Mouse (Mus musculus) midbrain, embryonic 14.5 days (tissue): Measurements from ENCODE around the gene Plekha1. TPM values are rescaled to one million over a fixed set of nuclear protein-coding genes. Genes with fewer than 3 reads are reported as not detected.

Experiments used
- ATAC-seq: fragments of 200-750 bp; cut with Nextera tagmentation; 2 replicates; pipeline ENCODE4 v1.8.0; 2017; ENCODE audit warnings: moderate number of reproducible peaks, moderate library complexity; ENCODE audit not compliant: low FRiP score, low TSS enrichment
- DNase-seq: peaks from one replicate; pipeline ENCODE4 v3.0.0-alpha.2; 2015
- H3K27ac ChIP-seq: fragments of 300-500 bp; sonication (generic); replicated peaks from 2 replicates; pipeline ENCODE4 v1.5.1; 2014; ENCODE audit warnings: mild to moderate bottlenecking, low read depth, low read length, moderate library complexity
- H3K27me3 ChIP-seq: fragments of 300-500 bp; sonication (generic); 2 replicates; pipeline ENCODE4 v1.6.1; 2014; ENCODE audit warnings: low read length, control low read depth, mixed read lengths; ENCODE audit not compliant: control insufficient read depth, insufficient read depth
- H3K36me3 ChIP-seq: fragments of 300-500 bp; sonication (generic); 2 replicates; pipeline ENCODE4 v1.6.1; 2014; ENCODE audit warnings: low read length, control low read depth; ENCODE audit not compliant: control insufficient read depth, insufficient read depth
- H3K4me1 ChIP-seq: fragments of 300-500 bp; sonication (generic); 2 replicates; pipeline ENCODE4 v1.6.1; 2014; ENCODE audit warnings: mild to moderate bottlenecking, antibody characterized with exemption, low read length, control low read depth; ENCODE audit not compliant: control insufficient read depth, insufficient read depth
- H3K4me2 ChIP-seq: fragments of 300-500 bp; sonication (generic); 2 replicates; pipeline ENCODE4 v1.6.1; 2014; ENCODE audit warnings: mild to moderate bottlenecking, low read length, moderate library complexity
- H3K4me3 ChIP-seq: fragments of 300-500 bp; sonication (generic); replicated peaks from 2 replicates; pipeline ENCODE4 v1.5.1; 2014; ENCODE audit warnings: low read depth, low read length
- H3K9ac ChIP-seq: fragments of 300-500 bp; sonication (generic); replicated peaks from 2 replicates; pipeline ENCODE4 v1.6.1; 2014; ENCODE audit warnings: mild to moderate bottlenecking, low read length, moderate library complexity
- H3K9me3 ChIP-seq: fragments of 300-500 bp; sonication (generic); 2 replicates; pipeline ENCODE4 v1.6.1; 2016; ENCODE audit warnings: low read length, control low read depth, mixed read lengths; ENCODE audit not compliant: control insufficient read depth
- WGBS: fragments of 180-500 bp; shearing (Covaris S2); extraction: QIAGEN DNeasy Blood & Tissue Kit; methylation state at CpG from one replicate; pipeline ENCODE4 v1.1.7; 2014; 5-methylcytosine and 5-hydroxymethylcytosine counted together
- polyA plus RNA-seq: library from polyadenylated mRNA; unstranded; fragments of >200 nt; fragmentation: Nextera tagmentation; extraction: Ambion mirVana; gene quantifications from 2 replicates; pipeline ENCODE4 v1.2.1, GENCODE M21; 2014

Gene Plekha1
- polyA plus RNA-seq, 1 experiment from 2014 or later = 65.1 TPM

DNA sequence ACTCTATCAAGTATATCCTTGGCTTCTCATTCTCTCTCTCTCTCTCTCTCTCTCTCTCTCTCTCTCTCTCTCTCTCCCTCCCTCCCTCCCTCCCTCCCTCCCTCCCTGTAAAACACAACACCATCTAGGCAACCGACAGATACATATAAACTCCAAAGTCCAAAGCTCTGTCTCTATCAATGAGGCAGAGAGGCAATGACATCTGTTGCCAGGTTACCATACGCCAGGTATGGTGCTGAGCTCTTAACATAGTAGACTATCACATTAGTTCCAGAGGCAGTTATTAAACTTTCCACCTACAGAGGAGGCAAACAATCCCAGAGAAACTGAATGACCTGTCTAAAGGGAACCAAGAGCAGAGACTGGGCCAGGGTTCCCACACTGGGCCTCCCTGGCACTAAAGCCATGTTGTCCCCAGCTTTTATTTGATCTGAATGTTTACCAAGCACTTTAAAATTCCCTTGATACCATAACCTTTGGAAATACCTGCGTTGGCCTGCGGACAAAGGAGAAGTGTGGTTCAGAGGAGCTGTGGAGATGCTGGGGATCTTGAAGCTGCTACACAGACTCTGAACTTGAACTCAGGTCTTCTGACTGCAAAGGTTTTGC lies 10.8 kb upstream of the Plekha1 start:
- no peak for DNase-seq
- WGBS = 67% methylated on average over 4 of the region's 4 CpGs
- no peaks in the 10 kb centered on the region for H3K4me1 ChIP-seq
- H3K9me3 ChIP-seq = no peaks in the 10 kb centered on the region
- no peaks in the 10 kb centered on the region; the same call in 1 of the 2 replicates for H3K27me3 ChIP-seq
- no peak overlapping the region for H3K4me2 ChIP-seq
- no peaks in the 10 kb centered on the region for H3K36me3 ChIP-seq
- H3K9ac ChIP-seq = no peak overlapping the region
- H3K27ac ChIP-seq = no peak overlapping the region
- no peak for ATAC-seq
- H3K4me3 ChIP-seq = no peak overlapping the region

DNA sequence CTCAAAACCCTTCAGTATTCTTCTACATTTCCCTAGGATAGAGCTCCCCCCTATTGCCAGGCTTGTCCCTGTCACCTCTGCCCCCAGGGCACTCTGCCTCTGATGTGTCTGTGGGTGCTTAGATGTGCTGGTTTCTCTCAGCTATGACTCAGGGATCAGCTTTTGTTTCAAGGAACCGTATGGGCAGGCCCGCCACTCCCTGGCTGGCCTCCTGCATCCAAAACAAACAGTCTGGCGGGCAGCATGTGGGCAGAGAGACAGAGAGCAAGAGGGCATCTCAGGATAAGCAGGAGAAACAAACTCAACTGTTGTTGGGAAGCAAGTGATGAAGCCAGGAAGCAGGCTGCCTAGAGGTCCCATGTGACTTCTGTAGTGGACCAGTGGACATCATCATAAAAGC lies 9.9 kb upstream of the Plekha1 start:
- WGBS = 35% methylated on average over 3 of the region's 3 CpGs

DNA sequence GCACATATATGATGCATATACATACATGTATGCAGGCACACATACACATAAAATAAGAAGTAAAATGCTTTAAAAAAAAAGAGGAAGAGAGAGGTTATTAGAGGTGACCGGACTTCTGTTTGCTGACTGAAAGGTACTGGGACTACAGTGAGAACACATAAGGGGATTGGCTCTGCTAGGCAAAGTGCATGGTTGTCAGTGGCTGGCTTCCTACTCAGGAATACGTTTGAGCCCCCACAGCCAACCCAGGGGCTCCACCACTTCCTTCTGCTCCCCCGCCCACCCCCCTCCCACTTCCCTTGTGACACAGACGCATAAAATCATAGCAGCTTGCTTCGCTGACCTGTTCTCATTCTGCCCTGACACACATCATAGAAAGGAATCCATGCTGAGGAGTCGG lies 7.6 kb upstream of the Plekha1 start:
- ATAC-seq (no peak), DNase-seq (no peak)
- H3K4me1 ChIP-seq = peaks cover 12% of the 10 kb centered on the region
- no peak overlapping the region for H3K4me3 ChIP-seq
- H3K9ac ChIP-seq = no peak overlapping the region
- H3K27ac ChIP-seq = no peak overlapping the region
- WGBS = 76% methylated on average over 6 of the region's 6 CpGs
- no peaks in the 10 kb centered on the region for H3K9me3 ChIP-seq
- H3K36me3 ChIP-seq = no peaks in the 10 kb centered on the region
- H3K4me2 ChIP-seq = no peak overlapping the region
- no peaks in the 10 kb centered on the region; the same call in 1 of the 2 replicates for H3K27me3 ChIP-seq

More for the DNA sequence above, 9.9 kb upstream of the Plekha1 start:
- Histone ChIP-seq H3K9me3 (no peaks in the 10 kb centered on the region), H3K36me3 (no peaks in the 10 kb centered on the region), H3K27me3 (no peaks in the 10 kb centered on the region; the same call in 1 of the 2 replicates), H3K4me1 (peaks cover 6% of the 10 kb centered on the region), H3K9ac (no peak overlapping the region), H3K4me2 (no peak overlapping the region), H3K4me3 (no peak overlapping the region), H3K27ac (no peak overlapping the region)
- DNase-seq (no peak), ATAC-seq (no peak)

DNA sequence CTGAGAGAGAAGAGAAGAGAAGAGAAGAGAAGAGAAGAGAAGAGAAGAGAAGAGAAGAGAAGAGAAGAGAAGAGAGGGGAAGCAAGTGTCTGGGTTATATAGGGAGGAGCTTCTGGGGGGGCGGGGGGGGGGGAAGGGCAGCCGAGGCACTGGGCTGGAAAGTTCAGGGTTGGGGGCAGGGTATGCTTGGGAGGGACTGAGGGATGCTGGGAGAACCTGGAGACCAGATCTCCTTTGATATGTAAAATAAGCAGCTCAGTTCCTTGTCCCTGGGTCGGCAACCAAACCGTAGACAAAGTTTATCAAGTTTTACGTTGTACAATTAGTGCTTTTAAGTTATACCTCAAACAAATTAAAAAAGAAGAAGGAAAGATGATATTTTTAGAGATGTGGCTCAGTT lies 5.6 kb upstream of the Plekha1 start:
- Histone ChIP-seq H3K27ac (no peak overlapping the region), H3K4me2 (no peak overlapping the region), H3K4me1 (peaks cover 12% of the 10 kb centered on the region), H3K27me3 (no peaks in the 10 kb centered on the region; the same call in 1 of the 2 replicates), H3K9me3 (no peaks in the 10 kb centered on the region), H3K9ac (no peak overlapping the region), H3K36me3 (no peaks in the 10 kb centered on the region), H3K4me3 (no peak overlapping the region)
- ATAC-seq = no peak
- no peak for DNase-seq
- WGBS = 7% methylated on average over 5 of the region's 5 CpGs

DNA sequence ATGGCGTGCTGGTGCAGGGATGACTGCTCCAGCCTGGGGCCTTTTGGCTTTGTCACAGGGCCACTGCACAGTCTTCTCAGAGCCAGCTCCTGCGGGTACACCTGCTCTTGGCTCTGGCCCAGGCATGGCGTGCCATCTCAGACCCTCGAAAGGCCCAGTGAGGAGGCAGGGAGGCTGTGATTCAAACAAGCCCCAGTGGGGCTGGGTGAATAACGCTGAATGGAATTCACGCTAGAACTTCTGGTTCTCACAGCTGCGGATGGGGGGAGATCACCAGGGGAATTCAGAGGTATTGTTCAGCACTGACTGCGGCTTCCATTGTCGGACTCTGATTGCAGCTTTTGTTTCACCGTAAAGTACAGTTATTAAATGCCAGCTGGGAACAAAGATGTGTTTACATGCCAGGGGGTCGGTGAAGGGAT lies 4.8 kb upstream of the Plekha1 start:
- no peaks in the 10 kb centered on the region for H3K36me3 ChIP-seq
- H3K27me3 ChIP-seq = no peaks in the 10 kb centered on the region
- no peak overlapping the region for H3K9ac ChIP-seq
- H3K4me2 ChIP-seq = no peak overlapping the region
- WGBS = 11% methylated on average over 11 of the region's 11 CpGs
- DNase-seq = peak; percentile 64
- H3K4me1 ChIP-seq = peaks cover 12% of the 10 kb centered on the region
- H3K9me3 ChIP-seq = no peaks in the 10 kb centered on the region
- H3K27ac ChIP-seq = 0 out of 2 replicates have a peak overlapping the region, but pooled peaks have one; percentile 8
- H3K4me3 ChIP-seq = no peak overlapping the region
- no peak for ATAC-seq

DNA sequence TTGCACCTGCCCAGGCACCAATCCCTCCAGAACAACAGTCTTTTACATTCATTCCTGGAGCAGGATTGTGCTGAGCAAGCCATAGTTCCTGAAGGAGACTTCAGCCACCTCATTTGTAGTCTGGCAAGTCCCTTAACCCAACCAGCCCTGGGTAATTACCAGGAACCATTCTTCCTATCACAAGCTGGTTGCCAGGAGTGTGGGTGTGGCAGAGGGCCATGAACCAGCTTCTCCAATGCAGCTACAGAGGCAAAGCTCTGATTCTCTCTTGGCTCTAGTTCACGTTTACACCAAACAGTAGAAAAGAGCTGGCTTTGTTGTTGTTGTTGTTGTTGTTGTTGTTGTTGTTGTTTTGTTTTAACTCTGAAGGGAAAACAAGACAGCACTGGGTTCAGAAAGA lies 3.1 kb upstream of the Plekha1 start:
- Histone ChIP-seq H3K4me2 (no peak overlapping the region), H3K4me1 (peaks cover 17% of the 10 kb centered on the region), H3K36me3 (no peaks in the 10 kb centered on the region), H3K9ac (no peak overlapping the region), H3K4me3 (no peak overlapping the region), H3K27ac (no peak overlapping the region), H3K27me3 (no peaks in the 10 kb centered on the region), H3K9me3 (no peaks in the 10 kb centered on the region)
- ATAC-seq (no peak), DNase-seq (peak; percentile 16)
- 46% methylated on average over 1 of the region's 1 CpGs for WGBS

DNA sequence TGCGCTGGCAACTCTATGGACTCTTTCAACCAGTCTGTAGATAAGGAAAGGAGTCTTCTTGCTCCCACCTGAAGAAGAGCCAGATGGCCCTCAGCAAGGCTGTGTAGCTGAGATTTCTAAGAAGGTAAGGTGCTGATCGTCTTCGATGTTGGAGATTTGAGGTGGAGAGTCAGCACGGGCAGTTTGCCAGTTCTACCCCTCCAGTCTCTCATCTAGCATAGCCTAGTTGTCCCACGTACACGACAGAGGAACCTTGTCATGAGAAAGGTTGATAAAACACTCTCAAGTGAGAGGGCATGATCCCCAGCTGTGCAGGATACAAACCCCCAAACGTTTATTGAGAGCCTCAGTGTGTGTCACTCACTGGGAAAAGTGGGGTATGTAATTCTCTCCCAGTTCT lies 845 bp upstream of the Plekha1 start:
- H3K36me3 ChIP-seq = no peaks in the 10 kb centered on the region
- 82% methylated on average over 7 of the region's 7 CpGs for WGBS
- H3K4me2 ChIP-seq = no peak overlapping the region
- H3K4me3 ChIP-seq = no peak overlapping the region
- peaks cover 17% of the 10 kb centered on the region for H3K4me1 ChIP-seq
- no peak overlapping the region for H3K27ac ChIP-seq
- no peaks in the 10 kb centered on the region for H3K27me3 ChIP-seq
- no peak for DNase-seq
- no peak overlapping the region for H3K9ac ChIP-seq
- ATAC-seq = no peak
- no peaks in the 10 kb centered on the region for H3K9me3 ChIP-seq

DNA sequence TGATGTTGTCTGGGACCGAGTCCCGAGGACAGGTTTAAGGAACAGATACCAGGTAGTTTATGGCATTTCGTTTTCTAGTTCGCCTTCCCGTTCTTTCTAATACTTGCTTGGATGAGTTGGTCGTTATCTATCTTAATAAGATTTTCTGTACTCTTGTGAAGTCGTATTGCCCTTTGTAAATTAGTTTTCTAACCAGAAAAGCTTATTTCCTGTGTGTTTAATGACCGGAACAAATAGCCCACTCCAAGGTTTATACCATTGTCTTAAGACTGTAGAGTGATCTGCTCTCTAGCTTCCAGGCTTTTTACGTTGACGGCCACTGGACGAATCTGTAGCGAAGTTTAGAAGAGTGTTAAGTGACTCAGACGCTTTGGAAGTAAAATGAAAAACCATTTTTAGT lies 1.1 kb downstream of the Plekha1 start:
- DNase-seq = peak; percentile 31
- H3K9me3 ChIP-seq = no peaks in the 10 kb centered on the region
- peak overlapping the region; percentile 86; the same call in 1 of the 2 replicates for H3K27ac ChIP-seq

DNA sequence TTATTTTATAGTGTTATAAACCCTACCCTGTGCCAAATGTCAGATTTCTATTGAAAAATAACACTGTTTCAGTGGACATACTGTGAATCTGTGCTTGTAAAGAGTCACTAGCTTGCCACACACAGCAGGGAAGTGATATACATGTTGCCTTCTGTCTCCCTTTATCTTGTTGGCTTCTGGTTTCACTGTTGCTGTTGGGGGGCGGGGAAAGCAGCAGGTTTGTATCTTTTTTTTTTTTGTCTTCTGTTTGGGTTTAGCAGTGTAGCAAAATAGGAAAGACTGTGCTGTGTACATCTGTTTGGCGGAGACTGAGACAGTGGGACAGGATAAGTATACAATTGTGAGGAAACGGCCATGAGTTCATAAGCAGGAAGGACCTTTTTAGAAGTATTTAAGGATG lies 1.7 kb downstream of the Plekha1 start:
- H3K27me3 ChIP-seq = no peaks in the 10 kb centered on the region
- H3K4me2 ChIP-seq = peak overlapping the region; percentile 71
- no peak for DNase-seq
- no peak for ATAC-seq
- 52% methylated on average over 3 of the region's 3 CpGs for WGBS
- H3K4me3 ChIP-seq = 0 out of 2 replicates have a peak overlapping the region, but pooled peaks have one; percentile 2
- no peaks in the 10 kb centered on the region for H3K36me3 ChIP-seq
- H3K9me3 ChIP-seq = no peaks in the 10 kb centered on the region
- H3K9ac ChIP-seq = no peak overlapping the region
- H3K4me1 ChIP-seq = peaks cover 4% of the 10 kb centered on the region
- no peak overlapping the region for H3K27ac ChIP-seq

More for the DNA sequence above, 1.1 kb downstream of the Plekha1 start:
- Histone ChIP-seq H3K4me2 (peak overlapping the region; percentile 71), H3K4me1 (peaks cover 4% of the 10 kb centered on the region), H3K36me3 (no peaks in the 10 kb centered on the region), H3K27me3 (no peaks in the 10 kb centered on the region), H3K4me3 (peak overlapping the region; percentile 77), H3K9ac (peak overlapping the region; percentile 86)
- 3% methylated on average over 13 of the region's 13 CpGs for WGBS
- ATAC-seq = no peak
